Mouse (Mus musculus) lung, adult 18-20 months (tissue): ENCODE results near the gene S100g.

Source experiments
- DNase-seq, 2 experiments: peaks; one replicate each; pipeline ENCODE4 v3.0.0; 2022; ENCODE audit warnings: mixed read lengths in 2 of 2

The S100g gene

DNA sequence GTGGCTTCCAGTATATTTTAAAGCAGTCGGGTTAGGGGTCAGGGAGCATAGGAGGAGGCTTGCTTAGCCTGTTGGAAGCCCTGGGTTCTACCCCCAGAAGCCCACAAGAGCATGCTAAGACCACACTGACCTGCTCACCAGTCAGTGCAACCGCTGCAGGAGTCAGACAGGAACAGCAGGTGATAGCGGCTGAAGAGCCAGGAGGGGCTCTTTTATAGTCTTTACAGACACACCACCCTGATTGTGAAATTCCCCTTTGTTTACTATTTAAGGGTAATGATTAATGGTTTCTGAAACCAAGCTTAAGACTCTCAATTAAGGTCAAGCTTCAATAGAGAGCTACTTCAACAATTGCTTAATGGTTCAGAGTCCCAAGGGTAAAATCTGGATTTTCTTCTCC lies at the start of gene S100g:
TSS of gene S100g (minus strand) at position 217 of the 400 bp plus-strand sequence.
- DNase-seq, result peak in 1 of 2 experiments; percentile 11

DNA sequence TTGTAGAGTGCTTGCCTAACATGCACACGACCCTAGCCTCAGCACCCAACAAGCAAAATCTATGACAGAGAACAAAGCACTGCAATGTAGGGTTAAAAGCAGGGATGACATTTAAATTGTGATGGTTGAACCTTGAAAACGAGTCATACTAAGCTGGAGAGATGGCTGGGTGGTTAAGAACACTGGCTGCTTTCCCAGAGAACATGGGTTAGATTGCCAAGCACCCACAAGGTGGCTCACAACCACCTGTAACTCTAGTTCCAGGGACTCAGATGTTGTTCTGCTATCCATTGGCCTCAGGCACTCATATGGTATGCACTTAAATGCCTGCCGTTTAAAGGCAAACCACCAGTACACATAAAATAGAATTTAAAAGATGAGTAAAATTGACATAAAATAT lies 27.7 kb upstream of the S100g start:
- no peak for DNase-seq

DNA sequence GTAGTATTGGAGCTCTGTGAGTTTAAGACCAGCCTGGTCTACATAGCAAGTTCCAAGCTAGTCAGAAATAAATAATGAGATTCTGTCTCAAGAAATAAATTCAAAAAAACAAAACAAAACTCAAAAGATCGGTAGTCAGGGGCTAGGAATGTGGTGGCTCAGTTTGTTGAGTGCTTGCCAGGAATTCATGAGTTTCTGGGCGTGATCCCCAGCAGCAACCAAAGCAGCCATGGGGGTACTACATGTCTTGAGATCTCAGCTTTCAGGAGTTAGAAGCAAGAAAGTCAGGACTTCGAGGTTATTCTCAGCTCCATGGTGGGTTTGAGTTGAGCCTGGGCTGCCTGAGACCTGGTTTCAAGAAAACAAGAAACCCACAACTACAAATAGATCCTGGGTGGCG lies 27.0 kb upstream of the S100g start:
- DNase-seq, result no peak

DNA sequence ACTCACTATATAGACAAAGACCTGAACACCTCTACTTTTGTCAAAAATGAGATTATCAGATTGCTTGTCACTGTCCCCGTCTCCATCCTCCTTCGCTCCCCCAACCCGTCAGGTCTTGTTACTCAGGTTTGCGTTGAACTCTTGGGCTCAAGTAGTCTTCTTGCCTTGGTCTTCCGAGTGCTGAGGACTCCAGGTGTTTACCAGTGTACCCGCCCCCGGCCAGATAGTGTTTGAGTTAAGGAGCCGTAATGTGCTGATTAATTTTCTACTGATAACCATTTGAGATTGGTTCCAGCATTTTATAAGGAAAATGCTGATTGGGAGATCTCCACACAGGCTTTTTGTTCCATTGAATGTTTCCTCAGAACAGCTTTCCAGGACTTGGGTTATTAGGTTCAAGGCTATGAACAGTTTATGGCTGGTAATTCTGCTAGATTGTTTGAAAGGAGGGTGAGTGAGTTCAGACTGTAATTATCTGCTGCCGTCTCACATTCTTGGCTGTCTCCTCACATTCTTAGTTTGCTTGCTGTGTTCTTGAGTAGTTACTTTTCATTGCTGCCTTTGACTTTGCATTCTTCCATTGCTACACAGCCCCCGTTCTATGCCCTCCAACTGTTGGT lies 22.6 kb upstream of the S100g start:
- no peak for DNase-seq

DNA sequence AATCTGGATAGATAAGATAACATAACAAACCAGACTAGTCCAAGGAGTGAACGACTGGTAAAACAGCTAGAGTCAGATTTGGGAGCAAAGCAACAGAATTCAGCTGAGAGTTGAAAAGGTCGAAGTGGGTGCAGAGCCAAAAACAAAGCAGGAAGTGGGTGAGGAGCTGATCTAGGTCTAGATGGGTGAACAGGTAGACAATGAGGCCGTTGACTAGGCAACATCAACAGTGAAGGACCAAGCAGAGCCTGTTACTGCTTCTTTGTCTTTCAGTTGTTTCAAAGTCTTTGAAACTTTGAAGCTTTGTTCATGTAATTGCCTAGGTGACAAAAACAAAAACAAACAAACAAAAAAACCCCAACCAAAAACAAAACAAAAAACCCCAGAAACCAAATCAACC lies 11.8 kb upstream of the S100g start:
- no peak for DNase-seq

DNA sequence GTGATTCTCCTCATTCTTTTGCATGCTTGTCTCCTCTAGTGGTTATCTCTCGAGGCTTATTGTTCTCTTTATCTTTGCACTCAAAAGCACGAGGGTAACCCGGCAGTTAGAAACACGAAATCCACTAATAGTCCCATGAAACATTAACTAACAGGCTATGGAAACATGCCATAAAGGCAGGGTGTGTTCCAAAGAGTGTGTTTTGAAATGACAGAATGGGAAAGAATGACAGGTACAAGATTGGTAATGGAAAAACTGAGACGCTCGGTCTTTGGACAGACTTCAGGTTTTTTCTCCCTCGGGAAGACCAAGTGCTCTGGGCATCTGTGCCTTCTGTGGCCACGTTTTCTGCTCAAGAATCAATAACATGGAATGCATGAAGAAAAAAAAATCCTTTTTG lies 3.1 kb upstream of the S100g start:
- DNase-seq, result peak in 1 of 2 experiments; percentile 8

DNA sequence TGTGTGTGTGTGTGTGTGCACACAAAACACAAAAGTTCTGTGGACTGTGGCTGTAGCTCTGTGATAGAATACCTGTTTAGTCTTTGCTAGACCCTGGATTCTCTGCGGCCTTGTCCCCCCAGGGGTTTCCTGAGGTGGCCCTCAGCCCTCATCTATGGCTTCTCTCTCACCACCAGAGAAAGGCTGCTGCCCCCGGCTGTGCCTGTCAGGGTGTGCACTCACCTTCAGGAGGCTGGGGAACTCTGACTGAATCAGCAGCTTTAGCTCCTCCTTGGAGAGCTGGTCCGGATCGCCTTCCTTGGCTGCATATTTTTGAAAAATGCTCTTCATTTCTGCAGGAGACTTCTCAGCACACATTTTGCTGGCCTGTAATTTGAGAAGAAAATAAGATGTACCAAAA lies 559 bp downstream of the S100g start:
- DNase-seq, result no peak

DNA sequence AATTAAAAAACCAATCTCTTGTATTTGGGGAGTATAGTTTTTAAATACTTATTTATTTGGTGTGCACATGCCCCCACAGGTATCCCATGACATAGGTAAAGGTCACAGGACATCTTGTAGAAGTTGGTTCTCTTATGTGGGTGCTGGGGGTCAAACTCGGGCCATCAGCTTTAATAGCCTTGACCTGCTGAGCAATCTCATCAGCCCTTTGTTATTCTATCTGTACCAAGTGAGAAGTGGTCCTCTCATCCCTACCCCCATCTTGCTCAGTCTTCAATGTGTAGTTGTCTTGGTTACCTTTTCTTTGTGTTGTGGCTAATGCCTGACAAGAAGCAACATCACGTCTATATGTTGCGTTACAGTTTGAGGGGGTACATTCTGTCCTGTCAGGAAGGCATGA lies 6.5 kb downstream of the S100g start:
- no peak for DNase-seq

DNA sequence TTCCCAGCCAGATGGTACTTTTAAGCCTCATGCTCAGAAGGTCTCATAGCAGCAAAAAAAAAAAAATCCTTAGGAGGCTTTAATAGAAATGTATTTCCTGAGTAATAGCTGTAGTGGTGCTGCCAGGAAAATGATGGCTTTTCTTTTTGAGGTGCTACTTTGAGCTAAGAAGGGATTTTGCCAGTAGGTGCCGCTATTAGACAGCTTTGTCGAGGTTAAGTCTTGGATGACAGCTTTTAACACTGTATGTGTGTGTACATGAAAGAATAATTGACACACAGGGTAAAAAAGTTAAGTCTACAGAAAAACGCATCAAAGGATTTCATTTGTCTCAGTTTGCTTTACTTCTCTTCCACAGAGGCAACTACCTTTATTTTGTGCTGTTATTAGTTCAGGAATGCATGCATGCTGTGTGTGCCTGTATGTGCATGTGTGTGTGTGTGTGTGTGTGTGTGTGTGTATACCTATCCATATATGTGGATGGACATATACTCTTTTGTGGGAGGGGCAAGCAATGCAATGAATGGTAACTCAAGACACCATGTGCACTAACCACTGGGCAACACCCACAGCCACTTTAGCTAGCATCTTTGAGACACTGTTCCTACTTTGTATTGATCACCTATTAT lies 14.5 kb downstream of the S100g start:
- DNase-seq, result peak in 1 of 2 experiments; percentile 31

DNA sequence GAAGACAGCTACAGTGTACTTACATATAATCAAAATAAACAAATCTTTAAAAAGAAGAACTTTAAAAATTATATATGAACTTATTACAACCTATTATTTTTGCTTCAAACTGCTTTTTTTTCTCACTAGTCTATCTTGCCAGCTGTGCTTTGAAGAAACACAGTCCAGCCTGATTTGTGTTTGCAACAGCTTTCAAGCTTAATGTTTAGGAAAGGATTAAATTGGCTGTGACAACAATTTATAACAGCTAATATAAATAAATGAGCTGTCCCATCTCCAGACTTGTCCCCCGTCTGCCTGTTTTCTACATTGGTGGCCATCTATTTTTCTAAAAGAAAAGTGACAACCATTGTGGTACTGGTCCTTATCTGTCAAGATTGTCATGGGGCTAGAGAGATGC lies 22.4 kb downstream of the S100g start:
- DNase-seq, result no peak

DNA sequence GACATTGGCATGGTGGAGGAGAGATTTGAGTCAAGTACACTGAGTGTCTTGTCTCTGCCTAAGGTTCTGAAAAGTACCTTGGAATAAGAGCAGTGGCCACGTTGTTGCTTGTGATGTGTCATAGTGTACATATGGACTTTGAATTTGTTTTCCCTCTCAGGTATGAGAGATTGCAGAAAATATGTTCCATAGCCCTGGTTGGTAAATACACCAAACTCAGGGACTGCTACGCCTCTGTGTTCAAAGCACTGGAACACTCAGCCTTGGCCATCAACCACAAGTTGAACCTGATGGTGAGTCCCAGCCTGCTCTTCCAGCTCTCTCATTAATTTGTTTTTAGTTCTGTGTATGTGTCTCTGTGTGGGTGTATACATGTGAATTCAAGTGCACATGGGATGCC lies 32.9 kb downstream of the S100g start:
- no peak for DNase-seq

DNA sequence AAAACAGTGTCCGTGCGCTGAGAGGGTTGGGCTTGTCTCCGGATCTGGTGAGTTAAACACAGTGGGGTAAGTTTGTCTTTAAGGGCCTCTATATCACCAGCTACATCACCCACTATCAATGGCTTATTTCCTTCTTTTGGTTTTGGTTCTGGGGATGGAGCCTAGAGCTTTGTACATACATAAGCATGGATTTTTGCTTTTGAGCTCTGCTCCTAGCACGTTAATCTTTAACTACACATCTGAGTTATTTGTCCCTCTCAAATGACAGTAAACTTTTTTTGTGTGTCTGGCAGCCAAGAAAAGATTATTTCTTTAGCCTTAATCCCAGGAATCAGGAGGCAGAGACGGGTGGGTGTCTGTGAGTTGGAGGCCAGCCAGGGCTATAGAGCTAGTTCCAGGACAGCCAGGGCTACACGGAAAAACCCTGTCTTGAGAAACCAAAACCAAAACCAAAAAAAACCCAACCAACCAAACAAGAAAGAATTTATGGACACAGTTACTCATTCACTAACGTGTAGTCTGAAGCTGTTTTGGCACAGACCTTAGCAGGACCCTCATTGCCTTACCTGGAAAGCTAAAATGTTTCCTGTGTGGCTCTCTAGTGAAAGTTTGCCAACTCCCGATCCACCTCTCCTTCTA lies 42.8 kb downstream of the S100g start:
- DNase-seq, result no peak

DNA sequence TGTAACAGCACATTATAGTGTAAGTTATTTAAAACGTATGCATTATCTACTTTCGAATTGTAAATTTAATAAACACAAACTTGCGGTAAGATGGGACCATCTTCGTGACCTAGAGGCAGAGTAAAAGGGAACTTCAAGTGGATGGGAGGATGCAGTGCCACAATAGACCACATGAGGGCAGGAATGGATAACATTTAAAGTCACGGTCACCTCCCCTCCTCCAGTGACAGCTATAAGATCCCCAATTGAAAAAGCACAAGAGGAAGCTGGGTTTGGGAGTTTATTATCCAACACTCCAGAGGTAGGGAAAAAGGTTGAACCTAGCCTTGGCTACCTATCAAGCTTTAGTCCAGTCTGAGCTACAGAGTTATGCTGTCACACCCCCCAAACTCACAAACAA lies 48.7 kb downstream of the S100g start:
- peak; percentile 42 to 46 for DNase-seq

DNA sequence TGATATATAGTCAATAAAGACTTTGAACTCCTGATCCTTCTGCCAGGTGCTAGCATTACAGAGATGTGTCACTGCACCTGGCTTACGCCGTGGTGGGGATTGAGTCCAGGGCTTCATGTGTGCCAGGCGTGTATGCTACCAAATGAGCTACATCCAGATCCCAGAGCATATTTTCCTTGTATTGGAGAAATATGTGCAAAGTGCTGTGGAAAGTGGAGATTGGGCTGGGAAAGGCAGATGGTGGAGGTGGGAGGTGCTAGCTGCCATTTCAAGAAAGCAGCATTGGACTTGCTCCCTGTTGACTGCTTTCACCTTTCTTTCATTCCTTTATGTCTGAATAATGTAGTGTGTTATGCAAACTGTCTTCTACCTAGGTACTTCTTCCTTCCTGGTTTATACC lies 50.7 kb downstream of the S100g start:
- DNase-seq, result no peak
